Mouse (Mus musculus): Measurements from ENCODE around the gene Ywhae. TPM values are rescaled to one million over a fixed set of nuclear protein-coding genes. Genes with fewer than 3 reads are reported as not detected.

Gene Ywhae
- polyA plus RNA-seq, 1 experiment from 2014 or later: 710 TPM

- DNase-seq (ENCODE audit: low spot score) (no peak), ATAC-seq (replicated peaks; ENCODE audit: low FRiP score) (no peak)
- Histone ChIP-seq H3K4me3 (ENCODE audit: low read depth, low read length) (no peak overlapping the region), H3K9ac (ENCODE audit: low read depth, low read length) (no peak overlapping the region), H3K4me2 (no peak overlapping the region), H3K27ac (ENCODE audit: low read depth, low read length) (no peak overlapping the region), H3K9me3 (ENCODE audit: control insufficient read depth, low read length) (no peaks in the 10 kb centered on the region), H3K27me3 (replicated peaks; ENCODE audit: control insufficient read depth, insufficient read depth, low read length) (peaks cover 65% of the 10 kb centered on the region), H3K4me1 (replicated peaks; ENCODE audit: control insufficient read depth, insufficient read depth, low read length) (0 out of 2 replicates have a peak, but pooled peaks cover 2% of the 10 kb centered on the region), H3K36me3 (ENCODE audit: control insufficient read depth, insufficient read depth, low read length) (no peaks in the 10 kb centered on the region)
- WGBS: 72% methylated on average over 5 of the region's 5 CpGs
These were observed 60.7 kb downstream of the Ywhae start for GRCm38 (mm10) chr11:75793351-75793750.

GRCm38 (mm10) chr11:75794602-75795320 is 62.1 kb downstream of the Ywhae start:
- 7% methylated on average over 44 of the region's 45 CpGs for WGBS
- Histone ChIP-seq H3K4me1 (replicated peaks; ENCODE audit: control insufficient read depth, insufficient read depth, low read length) (0 out of 2 replicates have a peak, but pooled peaks cover 2% of the 10 kb centered on the region), H3K27me3 (replicated peaks; ENCODE audit: control insufficient read depth, insufficient read depth, low read length) (peaks cover 76% of the 10 kb centered on the region), H3K27ac (ENCODE audit: low read depth, low read length) (no peak overlapping the region), H3K9me3 (ENCODE audit: control insufficient read depth, low read length) (no peaks in the 10 kb centered on the region), H3K9ac (ENCODE audit: low read depth, low read length) (peak overlapping the region; percentile 12; the same call in 1 of the 2 replicates), H3K4me2 (peak overlapping the region; percentile 59), H3K4me3 (ENCODE audit: low read depth, low read length) (peak overlapping the region; percentile 47), H3K36me3 (ENCODE audit: control insufficient read depth, insufficient read depth, low read length) (no peaks in the 10 kb centered on the region)
- DNase-seq (ENCODE audit: low spot score) (no peak), ATAC-seq (replicated peaks; ENCODE audit: low FRiP score) (no peak)

GRCm38 (mm10) chr11:75795321-75795636 is 62.6 kb downstream of the Ywhae start:
- 5% methylated on average over 15 of the region's 42 CpGs for WGBS
- no peak for DNase-seq (ENCODE audit: low spot score)

GRCm38 (mm10) chr11:75796029-75796445 is 63.4 kb downstream of the Ywhae start, which contains the start of gene Doc2b:
Gene Doc2b, minus strand, starts transcription at chr11:75796049.
- H3K9me3 ChIP-seq (ENCODE audit: control insufficient read depth, low read length): no peaks in the 10 kb centered on the region
- H3K27ac ChIP-seq (ENCODE audit: low read depth, low read length): no peak within 1 kb of the TSS
- 0 out of 2 replicates have a peak, but pooled peaks cover 2% of the 10 kb centered on the region for H3K4me1 ChIP-seq (replicated peaks; ENCODE audit: control insufficient read depth, insufficient read depth, low read length)
- H3K27me3 ChIP-seq (replicated peaks; ENCODE audit: control insufficient read depth, insufficient read depth, low read length): peaks cover 73% of the 10 kb centered on the region
- ATAC-seq (replicated peaks; ENCODE audit: low FRiP score) (no peak), DNase-seq (ENCODE audit: low spot score) (no peak)
- H3K9ac ChIP-seq (ENCODE audit: low read depth, low read length): peak within 1 kb of the TSS; percentile 12; the same call in 1 of the 2 replicates
- 5% methylated on average over 37 of the region's 37 CpGs for WGBS
- peak within 1 kb of the TSS; percentile 59 for H3K4me2 ChIP-seq
- H3K4me3 ChIP-seq (ENCODE audit: low read depth, low read length): peak within 1 kb of the TSS; percentile 47
- H3K36me3 ChIP-seq (ENCODE audit: control insufficient read depth, insufficient read depth, low read length): no peaks in the 10 kb centered on the region

More at GRCm38 (mm10) chr11:75795321-75795636, 62.6 kb downstream of the Ywhae start:
- Histone ChIP-seq H3K27ac (ENCODE audit: low read depth, low read length) (no peak overlapping the region), H3K27me3 (replicated peaks; ENCODE audit: control insufficient read depth, insufficient read depth, low read length) (peaks cover 73% of the 10 kb centered on the region), H3K9me3 (ENCODE audit: control insufficient read depth, low read length) (no peaks in the 10 kb centered on the region), H3K4me2 (peak overlapping the region; percentile 59), H3K36me3 (ENCODE audit: control insufficient read depth, insufficient read depth, low read length) (no peaks in the 10 kb centered on the region), H3K9ac (ENCODE audit: low read depth, low read length) (peak overlapping the region; percentile 12; the same call in 1 of the 2 replicates), H3K4me1 (replicated peaks; ENCODE audit: control insufficient read depth, insufficient read depth, low read length) (0 out of 2 replicates have a peak, but pooled peaks cover 2% of the 10 kb centered on the region), H3K4me3 (ENCODE audit: low read depth, low read length) (peak overlapping the region; percentile 47)
- ATAC-seq (replicated peaks; ENCODE audit: low FRiP score): no peak

- Histone ChIP-seq H3K4me2 (no peak overlapping the region), H3K9me3 (ENCODE audit: control insufficient read depth, low read length) (no peaks in the 10 kb centered on the region), H3K27me3 (replicated peaks; ENCODE audit: control insufficient read depth, insufficient read depth, low read length) (peaks cover 73% of the 10 kb centered on the region), H3K9ac (ENCODE audit: low read depth, low read length) (no peak overlapping the region), H3K4me3 (ENCODE audit: low read depth, low read length) (no peak overlapping the region), H3K36me3 (ENCODE audit: control insufficient read depth, insufficient read depth, low read length) (no peaks in the 10 kb centered on the region), H3K27ac (ENCODE audit: low read depth, low read length) (no peak overlapping the region), H3K4me1 (replicated peaks; ENCODE audit: control insufficient read depth, insufficient read depth, low read length) (0 out of 2 replicates have a peak, but pooled peaks cover 2% of the 10 kb centered on the region)
- ATAC-seq (replicated peaks; ENCODE audit: low FRiP score) (no peak), DNase-seq (ENCODE audit: low spot score) (no peak)
- 65% methylated on average over 13 of the region's 13 CpGs for WGBS
These were observed 64.0 kb downstream of the Ywhae start for GRCm38 (mm10) chr11:75796536-75797246.

- DNase-seq (ENCODE audit: low spot score) (no peak), ATAC-seq (replicated peaks; ENCODE audit: low FRiP score) (no peak)
- H3K36me3 ChIP-seq (ENCODE audit: control insufficient read depth, insufficient read depth, low read length): no peaks in the 10 kb centered on the region
- H3K9ac ChIP-seq (ENCODE audit: low read depth, low read length): no peak overlapping the region
- WGBS: 66% methylated on average over 4 of the region's 4 CpGs
- no peaks in the 10 kb centered on the region for H3K4me1 ChIP-seq (replicated peaks; ENCODE audit: control insufficient read depth, insufficient read depth, low read length)
- H3K27me3 ChIP-seq (replicated peaks; ENCODE audit: control insufficient read depth, insufficient read depth, low read length): peaks cover 31% of the 10 kb centered on the region
- no peak overlapping the region for H3K27ac ChIP-seq (ENCODE audit: low read depth, low read length)
- H3K4me3 ChIP-seq (ENCODE audit: low read depth, low read length): no peak overlapping the region
- no peak overlapping the region for H3K4me2 ChIP-seq
- no peaks in the 10 kb centered on the region for H3K9me3 ChIP-seq (ENCODE audit: control insufficient read depth, low read length)
These were observed 68.7 kb downstream of the Ywhae start for GRCm38 (mm10) chr11:75801369-75801768.

- WGBS: 79% methylated on average over 7 of the region's 7 CpGs
- Histone ChIP-seq H3K9me3 (ENCODE audit: control insufficient read depth, low read length) (no peaks in the 10 kb centered on the region), H3K9ac (ENCODE audit: low read depth, low read length) (no peak overlapping the region)
These were observed 69.3 kb downstream of the Ywhae start for GRCm38 (mm10) chr11:75801771-75802550.

GRCm38 (mm10) chr11:75807486-75807885 is 74.8 kb downstream of the Ywhae start:
- no peak for ATAC-seq (replicated peaks; ENCODE audit: low FRiP score)

More at GRCm38 (mm10) chr11:75801771-75802550, 69.3 kb downstream of the Ywhae start:
- ATAC-seq (replicated peaks; ENCODE audit: low FRiP score) (no peak), DNase-seq (ENCODE audit: low spot score) (no peak)
- peaks cover 25% of the 10 kb centered on the region for H3K27me3 ChIP-seq (replicated peaks; ENCODE audit: control insufficient read depth, insufficient read depth, low read length)
- no peak overlapping the region for H3K27ac ChIP-seq (ENCODE audit: low read depth, low read length)
- no peak overlapping the region for H3K4me2 ChIP-seq
- H3K4me1 ChIP-seq (replicated peaks; ENCODE audit: control insufficient read depth, insufficient read depth, low read length): no peaks in the 10 kb centered on the region
- no peak overlapping the region for H3K4me3 ChIP-seq (ENCODE audit: low read depth, low read length)
- H3K36me3 ChIP-seq (ENCODE audit: control insufficient read depth, insufficient read depth, low read length): no peaks in the 10 kb centered on the region

More at GRCm38 (mm10) chr11:75807486-75807885, 74.8 kb downstream of the Ywhae start:
- no peaks in the 10 kb centered on the region; the same call in 1 of the 2 replicates for H3K4me1 ChIP-seq (replicated peaks; ENCODE audit: control insufficient read depth, insufficient read depth, low read length)
- no peak overlapping the region for H3K9ac ChIP-seq (ENCODE audit: low read depth, low read length)
- H3K4me3 ChIP-seq (ENCODE audit: low read depth, low read length): no peak overlapping the region
- no peak for DNase-seq (ENCODE audit: low spot score)
- no peak overlapping the region for H3K27ac ChIP-seq (ENCODE audit: low read depth, low read length)
- WGBS: 47% methylated on average over 5 of the region's 5 CpGs
- H3K27me3 ChIP-seq (replicated peaks; ENCODE audit: control insufficient read depth, insufficient read depth, low read length): no peaks in the 10 kb centered on the region
- H3K9me3 ChIP-seq (ENCODE audit: control insufficient read depth, low read length): no peaks in the 10 kb centered on the region
- no peaks in the 10 kb centered on the region for H3K36me3 ChIP-seq (ENCODE audit: control insufficient read depth, insufficient read depth, low read length)
- no peak overlapping the region for H3K4me2 ChIP-seq

Data from liver, embryonic 11.5 days (tissue).